Mouse (Mus musculus): ENCODE data around the gene Olfr1212. TPM values are rescaled to one million over a fixed set of nuclear protein-coding genes. Genes with fewer than 3 reads are reported as not detected.

The Olfr1212 gene
- polyA plus RNA-seq (2015; fragmentation: Nextera tagmentation; extraction: Ambion mirVana), result not detected in 2 replicates

GRCm38 (mm10) chr2:88953669-88954068 lies at the start of gene Olfr1212:
Gene Olfr1212 (plus strand): TSS chr2:88953969.
- H3K4me3 ChIP-seq, result no peak within 1 kb of the TSS
- no peaks in the 10 kb centered on the region for H3K27me3 ChIP-seq
- ATAC-seq (replicated peaks), result no peak
- no peaks in the 10 kb centered on the region for H3K4me1 ChIP-seq
- H3K27ac ChIP-seq (replicated peaks), result no peak within 1 kb of the TSS
- no peak within 1 kb of the TSS for H3K9ac ChIP-seq (replicated peaks)
- no peaks in the 10 kb centered on the region for H3K36me3 ChIP-seq
- no peaks in the 10 kb centered on the region for H3K9me3 ChIP-seq
- H3K4me2 ChIP-seq (replicated peaks), result no peak within 1 kb of the TSS

GRCm38 (mm10) chr2:88915057-88915456 lies 38.7 kb upstream of the Olfr1212 start, which contains the start of gene Olfr1209:
Gene Olfr1209 (minus strand): TSS chr2:88915157.
- Histone ChIP-seq H3K9ac (replicated peaks) (no peak within 1 kb of the TSS), H3K36me3 (no peaks in the 10 kb centered on the region), H3K27me3 (no peaks in the 10 kb centered on the region), H3K4me3 (no peak within 1 kb of the TSS), H3K9me3 (no peaks in the 10 kb centered on the region), H3K27ac (replicated peaks) (no peak within 1 kb of the TSS), H3K4me2 (replicated peaks) (no peak within 1 kb of the TSS), H3K4me1 (no peaks in the 10 kb centered on the region)
- no peak for ATAC-seq (replicated peaks)
- 84% methylated on average over 3 of the region's 3 CpGs for WGBS

- 87% methylated on average over 1 of the region's 1 CpGs for WGBS
- no peaks in the 10 kb centered on the region for H3K27me3 ChIP-seq
- no peaks in the 10 kb centered on the region for H3K4me1 ChIP-seq
Measured at GRCm38 (mm10) chr2:88938011-88938410, 15.8 kb upstream of the Olfr1212 start, which contains the start of gene Olfr1211. Gene Olfr1211 (minus strand): TSS chr2:88938111.

GRCm38 (mm10) chr2:88980181-88980580 lies 26.4 kb downstream of the Olfr1212 start, which contains the start of gene Gm13762:
Gene Gm13762 (minus strand): TSS chr2:88980281.
- Histone ChIP-seq H3K36me3 (no peaks in the 10 kb centered on the region), H3K4me3 (no peak within 1 kb of the TSS), H3K27me3 (no peaks in the 10 kb centered on the region), H3K27ac (replicated peaks) (no peak within 1 kb of the TSS), H3K9me3 (no peaks in the 10 kb centered on the region), H3K4me2 (replicated peaks) (no peak within 1 kb of the TSS), H3K4me1 (no peaks in the 10 kb centered on the region), H3K9ac (replicated peaks) (no peak within 1 kb of the TSS)
- no peak for ATAC-seq (replicated peaks)
- 84% methylated on average over 1 of the region's 1 CpGs for WGBS

More at GRCm38 (mm10) chr2:88938011-88938410, 15.8 kb upstream of the Olfr1212 start, which contains the start of gene Olfr1211:
- no peak within 1 kb of the TSS for H3K9ac ChIP-seq (replicated peaks)
- no peaks in the 10 kb centered on the region for H3K9me3 ChIP-seq
- no peak for ATAC-seq (replicated peaks)
- H3K36me3 ChIP-seq, result no peaks in the 10 kb centered on the region
- H3K4me2 ChIP-seq (replicated peaks), result no peak within 1 kb of the TSS
- H3K4me3 ChIP-seq, result no peak within 1 kb of the TSS
- no peak within 1 kb of the TSS for H3K27ac ChIP-seq (replicated peaks)

- Histone ChIP-seq H3K27me3 (no peaks in the 10 kb centered on the region), H3K36me3 (no peaks in the 10 kb centered on the region), H3K4me3 (no peak within 1 kb of the TSS), H3K4me2 (replicated peaks) (no peak within 1 kb of the TSS), H3K4me1 (no peaks in the 10 kb centered on the region), H3K27ac (replicated peaks) (no peak within 1 kb of the TSS), H3K9me3 (no peaks in the 10 kb centered on the region), H3K9ac (replicated peaks) (no peak within 1 kb of the TSS)
- WGBS, result 84% methylated on average over 1 of the region's 1 CpGs
- no peak for ATAC-seq (replicated peaks)
Measured at GRCm38 (mm10) chr2:88992553-88992952, 38.8 kb downstream of the Olfr1212 start, which contains the start of gene Olfr1214. Gene Olfr1214 (minus strand): TSS chr2:88992653.

GRCm38 (mm10) chr2:89006873-89007272 lies 53.1 kb downstream of the Olfr1212 start, which contains the start of gene Olfr1215:
Gene Olfr1215 (minus strand): TSS chr2:89006973.
- no peak within 1 kb of the TSS for H3K27ac ChIP-seq (replicated peaks)
- H3K27me3 ChIP-seq, result no peaks in the 10 kb centered on the region
- no peaks in the 10 kb centered on the region for H3K4me1 ChIP-seq
- ATAC-seq (replicated peaks), result no peak
- H3K4me3 ChIP-seq, result no peak within 1 kb of the TSS
- H3K36me3 ChIP-seq, result no peaks in the 10 kb centered on the region
- H3K9me3 ChIP-seq, result no peaks in the 10 kb centered on the region
- no peak within 1 kb of the TSS for H3K4me2 ChIP-seq (replicated peaks)
- no peak within 1 kb of the TSS for H3K9ac ChIP-seq (replicated peaks)
- WGBS, result 74% methylated on average over 2 of the region's 2 CpGs

Other genes starting within 250 kb of the Olfr1212 start
- not detected in 2 replicates for gene Olfr1196, start 249.4 kb upstream of the Olfr1212 start, polyA plus RNA-seq (2015; fragmentation: Nextera tagmentation; extraction: Ambion mirVana)
- not detected in 2 replicates for gene Olfr1197, start 221.6 kb upstream of the Olfr1212 start, polyA plus RNA-seq (2015; fragmentation: Nextera tagmentation; extraction: Ambion mirVana)
- gene Olfr1198, start 202.6 kb upstream of the Olfr1212 start, polyA plus RNA-seq (2015; fragmentation: Nextera tagmentation; extraction: Ambion mirVana), result not detected in 2 replicates
- gene Olfr1199, start 193.5 kb upstream of the Olfr1212 start, polyA plus RNA-seq (2015; fragmentation: Nextera tagmentation; extraction: Ambion mirVana), result not detected in 2 replicates
- not detected in 2 replicates for gene Olfr1200, start 183.5 kb upstream of the Olfr1212 start, polyA plus RNA-seq (2015; fragmentation: Nextera tagmentation; extraction: Ambion mirVana)
- not detected in 2 replicates for gene Olfr1201, start 160.9 kb upstream of the Olfr1212 start, polyA plus RNA-seq (2015; fragmentation: Nextera tagmentation; extraction: Ambion mirVana)
- gene Olfr1202, start 139.5 kb upstream of the Olfr1212 start, polyA plus RNA-seq (2015; fragmentation: Nextera tagmentation; extraction: Ambion mirVana), result not detected in 2 replicates
- not detected in 2 replicates for gene Olfr1205, start 124.2 kb upstream of the Olfr1212 start, polyA plus RNA-seq (2015; fragmentation: Nextera tagmentation; extraction: Ambion mirVana)
- not detected in 2 replicates for gene Olfr1204, start 104.7 kb upstream of the Olfr1212 start, polyA plus RNA-seq (2015; fragmentation: Nextera tagmentation; extraction: Ambion mirVana)
- not detected in 2 replicates for gene Olfr1206, start 90.7 kb upstream of the Olfr1212 start, polyA plus RNA-seq (2015; fragmentation: Nextera tagmentation; extraction: Ambion mirVana)
- not detected in 2 replicates for gene Olfr1208, start 51.7 kb upstream of the Olfr1212 start, polyA plus RNA-seq (2015; fragmentation: Nextera tagmentation; extraction: Ambion mirVana)
- gene Olfr1209, start 38.8 kb upstream of the Olfr1212 start, polyA plus RNA-seq (2015; fragmentation: Nextera tagmentation; extraction: Ambion mirVana), result not detected in 2 replicates
- not detected in 2 replicates for gene Olfr1211, start 15.9 kb upstream of the Olfr1212 start, polyA plus RNA-seq (2015; fragmentation: Nextera tagmentation; extraction: Ambion mirVana)
- not detected in 2 replicates for gene Gm13762, start 26.3 kb downstream of the Olfr1212 start, polyA plus RNA-seq (2015; fragmentation: Nextera tagmentation; extraction: Ambion mirVana)
- gene Olfr1214, start 38.7 kb downstream of the Olfr1212 start, polyA plus RNA-seq (2015; fragmentation: Nextera tagmentation; extraction: Ambion mirVana), result not detected in 2 replicates
- gene Olfr1215, start 53.0 kb downstream of the Olfr1212 start, polyA plus RNA-seq (2015; fragmentation: Nextera tagmentation; extraction: Ambion mirVana), result not detected in 2 replicates
- gene Olfr1216, start 64.4 kb downstream of the Olfr1212 start, polyA plus RNA-seq (2015; fragmentation: Nextera tagmentation; extraction: Ambion mirVana), result not detected in 2 replicates
- gene Olfr1217, start 78.1 kb downstream of the Olfr1212 start, polyA plus RNA-seq (2015; fragmentation: Nextera tagmentation; extraction: Ambion mirVana), result not detected in 2 replicates
- gene Olfr1218, start 107.2 kb downstream of the Olfr1212 start, polyA plus RNA-seq (2015; fragmentation: Nextera tagmentation; extraction: Ambion mirVana), result not detected in 2 replicates
- gene Olfr1219, start 129.5 kb downstream of the Olfr1212 start, polyA plus RNA-seq (2015; fragmentation: Nextera tagmentation; extraction: Ambion mirVana), result not detected in 2 replicates
- gene Olfr1220, start 152.9 kb downstream of the Olfr1212 start, polyA plus RNA-seq (2015; fragmentation: Nextera tagmentation; extraction: Ambion mirVana), result not detected in 2 replicates
- not detected in 2 replicates for gene Olfr1221, start 163.3 kb downstream of the Olfr1212 start, polyA plus RNA-seq (2015; fragmentation: Nextera tagmentation; extraction: Ambion mirVana)
- gene Olfr1222, start 179.1 kb downstream of the Olfr1212 start, polyA plus RNA-seq (2015; fragmentation: Nextera tagmentation; extraction: Ambion mirVana), result not detected in 2 replicates
- not detected in 2 replicates for gene Olfr1223, start 197.6 kb downstream of the Olfr1212 start, polyA plus RNA-seq (2015; fragmentation: Nextera tagmentation; extraction: Ambion mirVana)
- gene Olfr1224-ps1, start 210.1 kb downstream of the Olfr1212 start, polyA plus RNA-seq (2015; fragmentation: Nextera tagmentation; extraction: Ambion mirVana), result not detected in 2 replicates
- not detected in 2 replicates for gene Olfr1225, start 220.7 kb downstream of the Olfr1212 start, polyA plus RNA-seq (2015; fragmentation: Nextera tagmentation; extraction: Ambion mirVana)
- not detected in 2 replicates for gene Olfr1226, start 246.1 kb downstream of the Olfr1212 start, polyA plus RNA-seq (2015; fragmentation: Nextera tagmentation; extraction: Ambion mirVana)

Data from forebrain, embryonic 15.5 days (tissue).